Mouse (Mus musculus): Measurements from ENCODE around the gene Lpgat1.

Gene Lpgat1

GRCm38 (mm10) chr1:191733822-191734221, 16.2 kb downstream of the Lpgat1 start:
- in situ Hi-C loops (cut with MseI, MboI), result no loop called here

- in situ Hi-C loops (cut with MseI, MboI), result no loop called here
Measured at GRCm38 (mm10) chr1:191736425-191736824, 18.8 kb downstream of the Lpgat1 start.

GRCm38 (mm10) chr1:191737871-191738270, 20.2 kb downstream of the Lpgat1 start:
- in situ Hi-C loops (cut with MseI, MboI), result no loop called here

GRCm38 (mm10) chr1:191738726-191739125, 21.1 kb downstream of the Lpgat1 start:
- in situ Hi-C loops (cut with MseI, MboI), result no loop called here

- in situ Hi-C loops (cut with MseI, MboI), result no loop called here
Measured at GRCm38 (mm10) chr1:191740587-191741361, 23.1 kb downstream of the Lpgat1 start.

- in situ Hi-C loops (cut with MseI, MboI), result no loop called here
Measured at GRCm38 (mm10) chr1:191741635-191742034, 24.0 kb downstream of the Lpgat1 start.

- in situ Hi-C loops (cut with MseI, MboI), result no loop called here
Measured at GRCm38 (mm10) chr1:191748431-191748830, 30.8 kb downstream of the Lpgat1 start.

GRCm38 (mm10) chr1:191756520-191757199, 39.0 kb downstream of the Lpgat1 start:
- in situ Hi-C loops (cut with MseI, MboI), result no loop called here

GRCm38 (mm10) chr1:191774106-191774505, 56.5 kb downstream of the Lpgat1 start:
- in situ Hi-C loops (cut with MseI, MboI), result no loop called here

GRCm38 (mm10) chr1:191775116-191775515, 57.5 kb downstream of the Lpgat1 start:
- in situ Hi-C loops (cut with MseI, MboI), result no loop called here

GRCm38 (mm10) chr1:191777521-191777920, 59.9 kb downstream of the Lpgat1 start:
- in situ Hi-C loops (cut with MseI, MboI), result no loop called here

- in situ Hi-C loops (cut with MseI, MboI), result no loop called here
Measured at GRCm38 (mm10) chr1:191780470-191780869, 62.8 kb downstream of the Lpgat1 start.

GRCm38 (mm10) chr1:191785108-191785507, 67.5 kb downstream of the Lpgat1 start:
- in situ Hi-C loops (cut with MseI, MboI), result no loop called here

- in situ Hi-C loops (cut with MseI, MboI), result no loop called here
Measured at GRCm38 (mm10) chr1:191786255-191786654, 68.6 kb downstream of the Lpgat1 start.

- in situ Hi-C loops (cut with MseI, MboI), result no loop called here
Measured at GRCm38 (mm10) chr1:191787379-191787778, 69.7 kb downstream of the Lpgat1 start.

- in situ Hi-C loops (cut with MseI, MboI), result no loop called here
Measured at GRCm38 (mm10) chr1:191792991-191793390, 75.4 kb downstream of the Lpgat1 start.

GRCm38 (mm10) chr1:191793888-191794532, 76.4 kb downstream of the Lpgat1 start:
- in situ Hi-C loops (cut with MseI, MboI), result no loop called here

GRCm38 (mm10) chr1:191796238-191796896, 78.7 kb downstream of the Lpgat1 start:
- in situ Hi-C loops (cut with MseI, MboI), result no loop called here

GRCm38 (mm10) chr1:191802093-191802819, 84.6 kb downstream of the Lpgat1 start:
- in situ Hi-C loops (cut with MseI, MboI), result no loop called here

- in situ Hi-C loops (cut with MseI, MboI), result no loop called here
Measured at GRCm38 (mm10) chr1:191802820-191803655, 85.4 kb downstream of the Lpgat1 start.

Measured in mouse trophoblast stem cell (cell line).